8 mouse cellular contexts compared by ENCODE assay signal in genomic region chrX:103914790-103915189, GRCm38 (mm10).
DNase-seq lines count a peak whose midpoint lies in the region; ATAC-seq and TF ChIP-seq lines count a peak whose summit lies in the region.

No protein-coding gene starts in this region.

- WGBS in kidney, adult 2 months = 0% methylated on average over 3 of the region's 3 CpGs
- 15% methylated on average over 3 of the region's 3 CpGs for WGBS in neural tube, embryonic 14.5 days

- H3K27ac ChIP-seq in testis, adult 2 months (ENCODE audit: control insufficient read depth, insufficient read depth, low read depth, low read length) = no peak overlapping the region
- no peak overlapping the region for H3K27ac ChIP-seq in kidney, adult 2 months (ENCODE audit: insufficient read depth, low read depth, low read length)
- no peak overlapping the region for H3K27ac ChIP-seq in neural tube, embryonic 14.5 days (ENCODE audit: low read depth, low read length)

- no peaks in the 10 kb centered on the region for H3K36me3 ChIP-seq in testis, adult 2 months (ENCODE audit: control insufficient read depth, insufficient read depth, low read length)
- no peaks in the 10 kb centered on the region for H3K36me3 ChIP-seq in kidney, adult 2 months (ENCODE audit: control insufficient read depth, insufficient read depth, low read length)
- no peaks in the 10 kb centered on the region for H3K36me3 ChIP-seq in neural tube, embryonic 14.5 days (ENCODE audit: control insufficient read depth, insufficient read depth, low read length)

- H3K4me3 ChIP-seq in testis, adult 2 months (ENCODE audit: control insufficient read depth, low read depth, low read length) = no peak overlapping the region
- no peak overlapping the region for H3K4me3 ChIP-seq in kidney, adult 2 months (ENCODE audit: insufficient read depth, low read depth, low read length)
- no peak overlapping the region for H3K4me3 ChIP-seq in neural tube, embryonic 14.5 days (ENCODE audit: low read depth, low read length)

- TF ChIP-seq CTCF in testis, adult 2 months (IDR thresholded peaks at IDR 0.05; ENCODE audit: control insufficient read depth, insufficient read depth, insufficient replicate concordance, low read depth, low read length) = peak; percentile 44; the same call in 1 of the 2 replicates
- peak; percentile 64 for TF ChIP-seq CTCF in kidney, adult 2 months (conservative IDR thresholded peaks at IDR 0.05; ENCODE audit: insufficient read depth, insufficient read length, low read depth, low read length)

- H3K9ac ChIP-seq in neural tube, embryonic 14.5 days (replicated peaks; ENCODE audit: low read depth, low read length) = no peak overlapping the region

- TF ChIP-seq POLR2A in testis, adult 2 months (IDR thresholded peaks at IDR 0.05; ENCODE audit: control insufficient read depth, low read depth, low read length) = no peak
- TF ChIP-seq POLR2A in kidney, adult 2 months (IDR thresholded peaks at IDR 0.05; ENCODE audit: low read depth, low read length) = no peak

- DNase-seq in testis, postnatal 14 days (ENCODE audit: low spot score) = no peak
- peak; percentile 29 to 31 for DNase-seq in adrenal gland, adult 18-20 months (ENCODE audit: low spot score in 2 of 2)
- DNase-seq in embryo, embryonic 11.5 days (ENCODE audit: low read depth, low spot score) = peak; percentile 27
- peak; percentile 45 for DNase-seq in kidney, adult 2 months
- peak; percentile 6 to 18 for DNase-seq in left cerebral cortex, postnatal 36 days (ENCODE audit: low spot score in 2 of 2)
- no peak for DNase-seq in ovary, postnatal 14 days (ENCODE audit: low spot score)

- H3K9me3 ChIP-seq in neural tube, embryonic 14.5 days (ENCODE audit: control insufficient read depth, low read length) = no peaks in the 10 kb centered on the region

- 0 out of 2 replicates have a peak, but pooled peaks have one; percentile 31 for ATAC-seq in neural tube, embryonic 14.5 days (ENCODE audit: low read depth)

- intact Hi-C loops in left cerebral cortex, postnatal 36 days (cut with DNase I) = loop anchor here (10.0 kb wide), 1 partner anchor 220 kb away; no protein-coding TSS in a partner anchor

- H3K27me3 ChIP-seq in testis, adult 2 months (ENCODE audit: control insufficient read depth, insufficient read depth, low read length) = no peaks in the 10 kb centered on the region
- no peaks in the 10 kb centered on the region for H3K27me3 ChIP-seq in kidney, adult 2 months (replicated peaks; ENCODE audit: control insufficient read depth, insufficient read depth, low read length)
- no peaks in the 10 kb centered on the region for H3K27me3 ChIP-seq in neural tube, embryonic 14.5 days (ENCODE audit: control insufficient read depth, insufficient read depth, low read length)

- no peaks in the 10 kb centered on the region for H3K4me1 ChIP-seq in testis, adult 2 months (ENCODE audit: control insufficient read depth, insufficient read depth, low read length)
- H3K4me1 ChIP-seq in kidney, adult 2 months (ENCODE audit: control insufficient read depth, insufficient read depth, low read length) = no peaks in the 10 kb centered on the region
- H3K4me1 ChIP-seq in neural tube, embryonic 14.5 days (ENCODE audit: control insufficient read depth, insufficient read depth, low read length) = no peaks in the 10 kb centered on the region

- H3K4me2 ChIP-seq in neural tube, embryonic 14.5 days (ENCODE audit: low read depth, low read length) = no peak overlapping the region

Comparison
In these comparisons a context has a peak if more than half of its experiments do, and no peak if none do; other contexts are left out.
1. DNase-seq: peak in adrenal gland, adult 18-20 months (2 of 2), embryo, embryonic 11.5 days (single experiment), kidney, adult 2 months (single experiment) and left cerebral cortex, postnatal 36 days (2 of 2); none in testis, postnatal 14 days (single experiment) and ovary, postnatal 14 days (single experiment).